Mouse (Mus musculus) lung, postnatal 0 days (tissue): ENCODE results near the gene Hap1.

Source experiments
- CTCF ChIP-seq: IDR thresholded peaks from 2 replicates; pipeline ENCODE4 v1.5.1; 2016; ENCODE audit warnings: antibody characterized with exemption, mild to moderate bottlenecking
- EP300 ChIP-seq: IDR thresholded peaks from 2 replicates; pipeline ENCODE4 v1.6.1; 2016; ENCODE audit warnings: antibody characterized with exemption, mild to moderate bottlenecking, control low read depth

DNA sequence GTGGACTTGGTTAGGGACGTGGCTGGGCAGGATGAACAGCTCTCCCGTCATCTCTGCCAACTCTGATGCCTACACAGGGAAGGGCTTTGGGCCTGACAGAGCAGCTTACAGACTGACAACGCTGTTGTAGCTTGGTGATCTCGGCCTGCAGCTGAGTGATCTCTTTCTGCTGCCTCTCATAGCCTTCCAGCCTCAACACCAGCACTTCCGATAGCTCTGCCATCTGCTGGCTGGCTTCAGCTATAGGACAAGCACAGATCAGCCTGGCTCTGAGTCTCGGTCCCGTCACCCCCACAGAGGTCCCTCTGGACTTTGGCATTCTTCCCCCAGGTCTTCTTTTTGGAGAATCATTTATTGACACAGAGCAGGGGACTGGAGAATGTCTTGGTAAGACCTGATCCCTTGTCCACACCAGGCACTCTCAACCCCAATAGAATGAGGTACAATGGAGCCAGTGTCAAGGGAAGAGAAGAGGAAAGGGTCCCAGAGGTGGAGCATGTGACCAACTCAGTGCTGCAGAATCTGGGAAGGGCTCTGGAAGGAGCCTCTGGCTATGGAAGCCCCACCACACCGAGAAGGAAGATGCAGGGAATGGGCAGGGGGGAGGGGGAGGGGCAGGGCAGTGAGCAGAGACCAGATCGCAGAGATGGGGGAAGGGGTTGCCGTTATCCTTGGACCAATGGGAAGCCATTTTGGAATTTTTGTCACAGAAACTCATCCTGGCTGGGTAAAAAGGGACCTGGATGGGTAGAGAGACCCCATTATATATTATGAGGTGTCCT is 3.7 kb downstream of the Hap1 start:
- TF ChIP-seq EP300 (no peak), CTCF (peak; percentile 66)
